Mouse (Mus musculus): ENCODE measurements around the gene Zmat3.

Zmat3 gene

DNA sequence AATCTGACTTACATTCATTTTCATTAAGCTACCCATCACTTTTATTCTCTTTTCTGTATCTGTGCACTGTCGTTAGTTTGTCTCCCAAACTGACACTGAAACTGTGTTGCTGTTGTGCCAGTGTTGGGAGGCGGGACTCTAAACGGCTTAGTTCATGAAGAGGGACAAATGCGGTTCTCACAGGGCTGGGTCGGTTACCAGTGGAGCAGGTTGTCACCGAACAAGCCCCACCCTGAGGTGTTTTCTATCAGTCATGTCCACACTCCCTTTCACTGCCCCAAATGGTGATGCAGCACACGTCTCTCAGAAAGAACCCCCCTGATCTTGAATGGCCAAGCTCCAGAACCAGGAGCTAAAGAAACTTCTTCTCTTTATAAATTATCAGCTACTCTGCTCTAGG is 6.1 kb upstream of the Zmat3 start:
- no peak for DNase-seq (ENCODE audit: low spot score)

DNA sequence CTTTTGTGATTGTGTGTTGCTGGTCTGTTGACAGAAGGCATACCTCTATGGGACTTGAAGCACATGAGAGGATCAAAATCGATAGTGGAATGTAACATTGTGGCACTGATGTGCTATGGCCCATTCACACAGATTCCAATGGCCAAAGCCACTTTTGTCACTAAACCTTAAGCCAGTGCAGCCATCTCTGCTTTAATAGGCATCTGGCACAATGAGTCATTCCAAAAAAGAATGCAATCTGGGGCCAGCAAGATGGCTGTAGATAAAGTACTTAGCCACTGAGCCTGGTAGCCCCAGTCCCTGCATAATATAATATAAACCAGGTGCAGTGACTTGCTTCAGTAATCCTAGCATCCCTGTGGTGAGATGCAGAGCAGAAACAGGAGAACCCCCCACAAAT is 1.7 kb upstream of the Zmat3 start:
- no peak for DNase-seq (ENCODE audit: low spot score)

DNA sequence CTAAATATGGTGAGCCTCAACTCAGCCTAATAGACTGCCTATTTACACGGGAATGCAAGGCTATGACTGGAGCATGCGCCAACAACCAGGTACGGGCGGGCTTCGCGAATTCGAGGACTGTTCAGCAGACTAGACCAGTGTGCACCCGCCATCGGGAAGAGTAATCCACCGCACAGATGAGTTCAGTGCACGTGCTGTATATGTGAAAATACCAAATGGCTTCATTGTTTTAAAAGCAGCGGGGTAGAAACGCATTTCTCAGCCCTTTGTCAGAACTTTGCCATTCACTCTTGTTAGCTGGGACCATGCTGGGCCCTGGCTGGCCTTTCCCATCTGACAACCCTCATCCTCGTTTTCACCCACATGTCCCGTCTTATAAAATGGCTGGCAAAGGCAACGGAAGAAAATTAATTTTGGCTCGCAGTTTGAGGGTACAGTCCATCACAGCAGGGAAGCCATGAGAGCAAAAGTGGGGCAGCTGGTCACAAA is 476 bp upstream of the Zmat3 start:
- no peak for DNase-seq (ENCODE audit: low spot score)

DNA sequence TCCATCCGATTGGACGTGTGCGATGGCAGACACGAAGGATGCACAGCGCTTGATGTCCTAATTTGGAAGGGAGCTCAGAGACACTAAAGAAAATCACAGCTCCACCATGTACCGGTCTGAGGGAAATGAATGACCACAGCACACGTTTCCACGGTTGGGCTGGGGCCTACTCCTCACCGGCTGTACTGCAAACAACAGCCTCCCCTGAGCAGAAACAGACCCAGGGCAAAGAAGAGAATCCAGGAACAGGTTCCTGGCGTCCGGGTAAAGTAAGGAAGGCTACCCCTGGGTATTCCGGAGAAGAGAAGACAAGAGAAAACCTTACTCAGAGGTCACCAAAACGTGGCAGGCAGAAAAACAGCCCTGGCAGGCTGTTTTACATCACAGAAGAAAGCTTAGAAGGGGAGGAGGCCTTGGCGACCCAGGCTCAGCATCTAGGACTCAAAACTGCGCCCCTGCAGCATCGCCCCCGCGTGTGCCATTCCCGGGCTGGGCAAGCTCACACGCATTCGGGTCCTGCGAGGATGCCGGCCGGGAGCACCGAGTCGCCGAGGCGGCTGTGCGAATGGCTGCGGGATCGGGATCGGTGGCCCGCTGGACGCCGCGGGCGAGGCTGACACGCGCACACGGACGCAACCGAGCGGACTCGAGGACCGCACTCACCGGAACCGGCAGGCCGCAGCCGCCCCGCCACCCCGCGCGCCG is 821 bp downstream of the Zmat3 start:
- DNase-seq (ENCODE audit: low spot score), result peak; percentile 32

DNA sequence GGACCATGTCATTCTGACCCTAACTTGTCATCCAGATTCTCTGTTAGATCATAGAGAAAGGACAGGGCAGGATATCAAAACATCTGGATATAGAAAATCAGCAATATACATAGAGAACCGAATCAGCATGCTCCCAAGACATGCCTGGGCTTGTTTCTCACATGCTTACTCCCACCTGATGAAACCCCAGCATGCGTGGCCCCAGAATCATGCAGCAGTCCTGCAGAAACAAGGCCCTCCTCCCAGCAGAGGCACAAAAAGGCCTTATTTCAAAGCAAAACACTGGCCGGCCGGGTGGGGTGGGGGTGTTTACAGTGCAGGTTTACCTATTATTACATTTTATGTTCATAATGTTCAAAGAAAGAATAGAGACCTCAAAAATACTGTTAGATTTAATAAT is 1.6 kb downstream of the Zmat3 start:
- no peak for DNase-seq (ENCODE audit: low spot score)

DNA sequence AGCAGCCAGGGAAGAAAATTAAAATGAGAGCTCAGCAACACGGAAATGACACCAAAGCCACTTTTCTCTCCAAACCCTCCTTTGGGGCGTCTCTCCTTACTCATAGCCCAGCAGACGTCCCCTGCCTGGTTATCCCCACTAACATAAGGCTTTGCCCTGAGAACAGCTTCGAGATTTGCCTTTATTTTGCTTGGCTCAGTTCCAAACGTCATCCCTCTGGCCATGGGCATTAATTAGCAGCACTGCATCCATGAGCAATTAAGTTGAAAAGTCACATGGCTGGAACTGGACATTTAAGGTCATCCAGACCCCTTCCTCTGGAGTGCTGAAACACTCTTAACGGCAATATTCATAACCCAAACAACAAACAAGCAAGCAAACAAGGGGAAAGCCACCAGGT is 4.6 kb downstream of the Zmat3 start:
- no peak for DNase-seq (ENCODE audit: low spot score)

DNA sequence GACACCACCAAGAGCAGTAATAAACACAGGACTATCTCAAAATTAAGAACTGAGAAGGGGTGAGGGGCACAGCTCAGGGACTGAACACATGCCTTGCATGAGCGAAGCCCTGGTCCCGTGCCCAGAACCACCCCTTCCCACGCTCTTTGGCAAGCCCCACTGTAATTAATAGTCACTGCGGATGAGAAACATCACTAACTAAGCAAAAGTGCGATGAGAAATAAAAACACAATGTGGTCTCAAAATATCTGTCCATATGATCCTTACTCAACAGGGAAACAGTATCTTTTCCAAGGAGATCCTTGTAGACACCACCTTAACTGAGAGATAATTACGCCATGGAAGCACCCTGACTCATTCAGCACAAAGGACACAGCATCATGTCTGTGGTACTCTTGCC is 17.9 kb downstream of the Zmat3 start:
- no peak for DNase-seq (ENCODE audit: low spot score)

DNA sequence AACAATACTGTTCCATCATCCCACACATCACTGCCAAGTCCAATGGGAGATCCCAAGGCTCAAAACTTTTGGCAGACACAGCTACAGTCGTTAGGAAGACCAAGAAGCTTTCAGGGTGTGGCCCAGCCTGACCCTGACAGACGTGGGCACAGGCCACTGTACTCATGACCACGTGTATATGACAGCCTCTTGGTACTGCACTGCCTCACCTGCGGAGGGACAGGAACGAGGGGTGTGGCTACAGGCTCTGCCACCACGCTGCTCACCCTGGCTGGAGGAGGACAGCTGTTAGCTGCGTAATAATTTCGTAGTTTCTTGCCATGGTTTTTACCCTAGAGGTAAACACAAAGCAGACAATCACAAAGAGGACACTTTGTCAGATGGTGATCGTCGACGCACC is 20.6 kb downstream of the Zmat3 start:
- DNase-seq (ENCODE audit: low spot score), result no peak

DNA sequence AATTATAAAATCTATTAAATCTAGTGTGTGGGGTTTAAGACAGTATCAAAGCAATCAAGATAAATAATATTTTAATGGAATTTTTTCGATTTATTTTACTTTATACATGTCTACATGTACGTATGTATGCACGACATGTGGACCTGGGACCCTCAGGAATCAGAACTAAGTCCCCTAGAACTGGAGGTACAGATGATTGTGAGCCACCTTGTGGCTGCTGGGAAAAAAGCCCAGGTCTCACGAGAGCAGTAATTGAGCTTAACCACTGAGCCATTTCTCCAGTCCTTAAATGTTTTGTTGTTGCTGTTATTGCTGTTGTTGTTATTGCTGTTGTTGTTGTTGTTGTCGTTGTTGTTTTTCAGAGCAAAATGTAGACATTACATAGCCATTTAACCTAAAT is 21.0 kb downstream of the Zmat3 start:
- DNase-seq (ENCODE audit: low spot score), result no peak

DNA sequence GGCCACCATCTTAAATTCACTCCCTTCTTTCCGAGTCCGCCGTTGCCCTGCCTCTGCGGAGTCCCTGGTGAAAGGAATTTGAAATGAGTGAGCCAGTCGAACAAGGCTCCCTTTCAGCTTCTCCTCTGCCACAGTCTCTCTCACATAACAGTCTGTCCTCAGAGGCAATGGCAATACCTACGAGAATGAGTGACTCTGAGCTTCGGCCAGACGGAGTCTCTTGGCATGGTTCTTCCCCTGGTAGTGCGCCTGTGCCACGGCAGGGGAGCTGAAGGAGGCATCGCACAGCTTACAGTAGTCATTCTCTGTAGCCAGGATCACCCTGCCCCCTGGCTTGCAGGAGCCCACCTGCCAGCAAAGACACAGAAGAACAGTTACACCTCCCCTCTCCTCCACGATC is 22.4 kb downstream of the Zmat3 start:
- no peak for DNase-seq (ENCODE audit: low spot score)

DNA sequence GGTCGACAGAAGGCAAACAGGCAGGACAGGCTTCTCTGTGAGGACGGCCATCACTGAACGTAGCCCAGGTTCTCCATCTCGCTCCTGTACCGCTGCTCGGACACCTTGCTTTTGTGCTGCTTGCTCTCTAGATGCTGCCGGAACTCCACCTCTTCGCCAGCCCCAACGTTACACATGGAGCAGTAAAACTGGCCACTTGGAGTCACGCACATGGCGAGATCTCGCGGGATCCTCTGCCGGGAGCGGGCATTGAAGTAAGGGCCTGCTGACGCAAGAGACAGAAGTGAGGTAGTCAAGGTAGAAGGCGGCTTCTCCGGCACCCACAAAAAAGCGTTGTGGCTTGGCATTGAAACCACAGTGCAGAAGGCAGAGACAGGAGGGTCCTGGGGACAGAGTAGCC is 24.4 kb downstream of the Zmat3 start:
- DNase-seq (ENCODE audit: low spot score), result no peak

DNA sequence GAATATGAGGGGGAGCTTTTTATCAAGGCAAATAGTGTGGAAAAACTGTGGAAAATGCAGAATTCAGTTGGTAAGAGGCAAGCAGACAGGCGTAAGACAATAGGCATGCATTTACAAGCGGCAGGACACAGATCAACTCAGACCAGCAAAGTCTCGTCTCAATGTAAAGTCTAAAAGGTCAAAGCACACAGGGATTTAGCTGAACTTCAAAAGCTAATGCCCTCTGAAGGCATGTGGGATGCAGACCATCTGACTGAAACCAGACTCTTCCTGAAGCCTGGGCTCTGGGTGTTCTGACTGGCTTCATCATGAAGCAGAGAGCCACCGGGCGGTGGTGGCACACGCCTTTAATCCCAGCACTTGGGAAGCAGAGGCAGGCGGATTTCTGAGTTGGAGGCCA is 27.6 kb downstream of the Zmat3 start:
- DNase-seq (ENCODE audit: low spot score), result no peak

DNA sequence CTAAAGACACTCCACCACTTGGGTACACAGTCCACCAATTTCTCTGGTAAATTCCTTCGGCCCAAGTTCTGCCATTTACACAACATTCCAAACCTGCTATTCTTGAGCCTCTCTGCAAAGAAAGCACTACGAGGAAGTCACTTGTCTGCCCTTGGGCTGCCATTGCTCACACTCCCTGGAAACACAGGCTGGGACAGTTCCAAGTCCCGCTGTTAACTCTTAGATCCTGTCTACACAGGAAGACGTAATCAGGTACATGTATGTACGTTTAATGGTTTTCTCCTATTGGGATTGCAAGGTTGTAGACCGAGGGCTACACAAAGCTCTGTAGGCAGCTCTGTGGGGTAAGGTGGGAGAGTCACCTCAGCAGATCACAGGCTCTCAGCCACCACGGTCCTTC is 28.0 kb downstream of the Zmat3 start:
- DNase-seq (ENCODE audit: low spot score), result no peak

DNA sequence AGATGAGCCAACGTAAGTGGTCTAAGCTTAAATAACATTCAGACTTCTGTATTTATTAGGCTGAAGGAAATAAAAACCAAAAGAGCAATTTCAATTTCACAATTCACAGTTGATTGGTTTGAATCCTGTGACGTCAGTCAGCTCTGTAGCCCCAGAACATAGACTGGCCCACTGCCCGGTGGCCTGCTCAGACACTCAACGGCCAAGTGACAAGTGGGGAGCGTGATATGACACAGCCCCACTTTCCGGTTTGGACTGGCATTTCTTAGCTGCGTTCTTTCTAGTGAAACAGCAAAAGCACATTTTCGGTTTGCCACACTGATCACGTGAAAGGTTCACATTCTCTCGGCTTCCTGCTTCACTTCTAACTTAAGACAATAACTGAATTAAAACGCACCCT is 30.9 kb downstream of the Zmat3 start:
- no peak for DNase-seq (ENCODE audit: low spot score)

DNA sequence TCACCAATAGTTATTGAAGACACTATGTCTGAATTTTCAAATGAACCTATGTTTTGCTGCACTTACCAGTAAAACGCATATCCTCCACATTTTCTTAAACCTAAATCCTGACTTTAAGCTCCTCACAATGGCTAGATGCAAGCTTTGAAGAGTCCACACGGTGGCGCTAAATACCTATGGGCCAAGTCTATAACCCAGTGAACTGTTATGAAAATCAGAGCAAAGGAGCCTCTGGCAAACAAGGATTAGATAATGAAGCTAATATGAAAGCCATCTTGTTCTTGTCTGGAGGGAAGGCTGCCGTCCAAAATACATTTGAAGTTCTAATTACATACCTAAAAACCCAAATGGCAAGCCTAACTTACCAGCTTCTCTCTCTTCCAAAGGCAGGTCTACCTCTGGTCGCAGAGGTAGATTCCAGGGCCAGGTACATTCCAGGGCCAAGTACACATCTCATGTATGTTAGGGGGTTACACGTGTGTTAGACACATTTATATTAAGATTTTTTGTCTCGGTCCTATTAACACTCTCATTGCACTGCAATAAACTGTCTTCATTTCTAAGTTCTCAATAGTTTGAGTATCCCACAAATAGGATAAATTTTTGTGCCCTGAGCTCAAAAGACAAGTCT is 32.2 kb downstream of the Zmat3 start:
- peak; percentile 67 for DNase-seq (ENCODE audit: low spot score)

DNA sequence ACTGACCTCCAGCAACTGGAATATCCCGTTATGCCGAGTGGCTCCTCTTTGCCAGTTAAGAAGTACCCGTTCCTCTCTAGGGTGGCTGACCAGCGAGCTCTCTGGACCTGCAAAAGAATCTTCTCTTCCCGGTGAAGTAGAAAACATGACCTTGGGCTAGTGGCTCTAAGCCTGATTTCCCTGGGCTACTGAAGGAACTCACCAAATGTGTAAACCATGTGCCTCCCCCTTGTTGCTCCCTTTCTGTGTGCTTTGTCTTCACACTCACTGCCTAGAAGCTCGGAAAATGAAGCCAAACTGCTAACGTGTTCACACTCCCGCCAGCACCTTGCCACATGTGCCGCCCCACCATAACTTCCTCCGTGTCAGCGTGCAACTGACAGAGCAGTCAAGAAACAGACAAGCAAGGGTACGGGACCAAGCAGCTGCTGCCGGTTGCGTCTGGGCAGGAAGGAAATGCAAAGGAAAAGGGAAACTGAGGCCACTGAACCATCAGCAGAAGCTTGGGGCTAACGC is 47.9 kb downstream of the Zmat3 start:
- no peak for DNase-seq (ENCODE audit: low spot score)

DNA sequence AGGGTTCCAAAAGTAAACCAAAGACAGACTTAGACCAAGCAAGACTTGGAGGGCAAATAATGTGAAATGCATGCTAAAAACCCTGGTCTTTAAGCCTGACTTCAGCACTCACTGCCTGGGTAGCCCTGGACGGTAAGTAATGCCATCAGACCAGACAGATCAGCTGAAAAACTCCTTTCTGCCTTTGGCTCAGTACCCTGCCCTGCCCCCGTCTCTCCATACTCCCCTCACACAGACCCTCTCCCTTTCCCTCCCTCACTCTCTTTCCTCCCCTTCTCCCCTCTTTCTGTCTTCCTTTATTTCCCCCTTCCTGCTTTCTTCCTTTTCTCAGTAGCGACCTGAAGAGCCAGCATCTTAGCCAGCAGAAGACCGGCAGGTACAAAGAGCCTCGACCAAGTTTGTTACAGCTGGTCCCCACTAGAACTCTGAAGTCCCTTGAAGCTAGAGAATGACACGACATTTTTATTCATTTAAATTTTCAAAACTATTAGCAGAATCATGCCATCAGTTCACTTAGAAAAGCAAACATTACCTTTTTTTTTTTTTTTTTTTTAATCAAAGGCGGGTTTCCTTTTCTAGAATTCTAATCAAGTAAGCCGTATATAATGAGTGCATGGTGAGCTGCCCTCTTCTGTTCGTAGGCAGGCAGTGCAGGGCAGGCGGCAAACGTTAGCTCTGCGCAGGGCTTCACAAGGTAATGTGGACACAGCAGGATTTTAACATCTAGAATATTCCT is 48.5 kb downstream of the Zmat3 start:
- DNase-seq (ENCODE audit: low spot score), result no peak

DNA sequence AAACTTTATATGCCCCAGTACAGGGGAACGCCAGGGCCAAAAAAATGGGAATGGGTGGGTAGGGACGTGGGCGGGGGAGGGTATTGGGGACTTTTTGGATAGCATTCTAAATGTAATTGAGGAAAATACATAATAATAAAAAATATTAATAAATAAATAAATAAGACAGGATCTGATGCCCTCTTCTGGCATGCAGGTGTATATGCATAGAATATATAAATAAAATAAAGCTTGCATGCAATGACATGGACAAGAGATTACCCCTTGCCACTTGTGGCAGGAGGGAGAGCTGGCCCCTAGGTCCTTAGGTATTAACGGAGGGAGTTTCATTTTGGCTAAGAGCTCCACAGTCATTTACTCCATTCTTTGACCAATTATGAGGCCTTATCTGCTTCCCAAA is 51.1 kb downstream of the Zmat3 start:
- DNase-seq (ENCODE audit: low spot score), result no peak

DNA sequence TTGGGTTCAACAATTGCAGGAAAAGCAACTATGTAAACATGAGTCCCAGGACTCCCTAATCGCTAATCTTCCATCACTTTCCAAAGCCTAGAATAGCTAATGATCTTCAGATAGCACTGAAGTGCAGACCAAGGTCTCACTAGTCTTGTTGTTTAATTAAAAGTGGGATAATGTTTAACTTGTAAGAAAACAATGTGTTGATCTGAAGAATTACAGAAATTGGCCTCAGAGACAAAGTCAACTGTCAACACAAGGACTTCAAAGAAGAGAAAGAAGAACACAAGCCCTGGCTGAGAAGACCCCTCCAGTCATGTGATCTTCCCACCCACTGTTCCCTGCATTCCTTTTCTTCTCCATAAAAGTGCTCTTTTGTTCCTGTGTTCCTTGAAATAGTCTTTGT is 61.6 kb downstream of the Zmat3 start:
- DNase-seq (ENCODE audit: low spot score), result no peak

DNA sequence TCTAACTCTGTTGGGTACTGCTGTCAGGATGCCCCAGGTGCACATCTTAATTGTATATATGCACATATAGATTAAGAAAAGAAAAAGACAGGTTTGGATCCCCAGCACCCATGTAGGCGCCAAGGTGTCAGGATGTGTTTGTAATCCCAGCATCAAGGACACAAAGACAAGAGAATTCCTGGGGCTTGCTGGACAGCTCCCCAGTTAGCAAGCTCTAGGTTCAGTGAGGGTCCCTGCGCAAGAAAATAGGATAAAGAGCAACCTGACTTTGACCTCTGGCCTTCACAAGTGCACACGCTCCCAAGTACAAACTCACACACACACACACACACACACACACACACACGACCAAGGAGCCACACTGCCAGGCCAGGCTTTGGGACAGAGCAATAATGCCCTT is 73.8 kb downstream of the Zmat3 start:
- no peak for DNase-seq (ENCODE audit: low spot score)

Measured in T-cell, adult 2 months (primary cell).